Mouse (Mus musculus) retina, adult 2 months (tissue): Measurements from ENCODE around the gene Nek7.

ENCODE experiments used
- DNase-seq: peaks from one replicate; pipeline ENCODE4 v3.0.0-alpha.2; 2012; ENCODE audit warnings: low read depth, low spot score

Gene Nek7

GRCm38 (mm10) chr1:138510566-138510965, 109.4 kb downstream of the Nek7 start:
- no peak for DNase-seq

GRCm38 (mm10) chr1:138507446-138508043, 112.4 kb downstream of the Nek7 start:
- DNase-seq: no peak

GRCm38 (mm10) chr1:138507014-138507413, 112.9 kb downstream of the Nek7 start:
- no peak for DNase-seq

- no peak for DNase-seq
Measured at GRCm38 (mm10) chr1:138504228-138504627, 115.7 kb downstream of the Nek7 start.

- no peak for DNase-seq
Measured at GRCm38 (mm10) chr1:138500691-138501090, 119.2 kb downstream of the Nek7 start.

- DNase-seq: no peak
Measured at GRCm38 (mm10) chr1:138500155-138500554, 119.8 kb downstream of the Nek7 start.

GRCm38 (mm10) chr1:138499461-138499860, 120.5 kb downstream of the Nek7 start:
- no peak for DNase-seq

- no peak for DNase-seq
Measured at GRCm38 (mm10) chr1:138491382-138492097, 128.4 kb downstream of the Nek7 start.

- no peak for DNase-seq
Measured at GRCm38 (mm10) chr1:138487569-138487968, 132.4 kb downstream of the Nek7 start.

GRCm38 (mm10) chr1:138480694-138481093, 139.2 kb downstream of the Nek7 start:
- DNase-seq: no peak

GRCm38 (mm10) chr1:138465352-138465751, 154.6 kb downstream of the Nek7 start:
- no peak for DNase-seq

GRCm38 (mm10) chr1:138461425-138461824, 158.5 kb downstream of the Nek7 start:
- no peak for DNase-seq

- no peak for DNase-seq
Measured at GRCm38 (mm10) chr1:138449476-138449851, 170.5 kb downstream of the Nek7 start.

- no peak for DNase-seq
Measured at GRCm38 (mm10) chr1:138448635-138449475, 171.1 kb downstream of the Nek7 start.

GRCm38 (mm10) chr1:138446846-138447245, 173.1 kb downstream of the Nek7 start:
- no peak for DNase-seq
